Mouse (Mus musculus): ENCODE data around the gene Nid1. TPM values are rescaled to one million over a fixed set of nuclear protein-coding genes. Genes with fewer than 3 reads are reported as not detected.
"Not testable (repeated sequence)": the region's sequence is repeated elsewhere in the genome, so short reads cannot be mapped to it uniquely, and the experiment has no call there.

Gene Nid1
- polyA plus RNA-seq, 1 experiment = 39.3 TPM

DNA sequence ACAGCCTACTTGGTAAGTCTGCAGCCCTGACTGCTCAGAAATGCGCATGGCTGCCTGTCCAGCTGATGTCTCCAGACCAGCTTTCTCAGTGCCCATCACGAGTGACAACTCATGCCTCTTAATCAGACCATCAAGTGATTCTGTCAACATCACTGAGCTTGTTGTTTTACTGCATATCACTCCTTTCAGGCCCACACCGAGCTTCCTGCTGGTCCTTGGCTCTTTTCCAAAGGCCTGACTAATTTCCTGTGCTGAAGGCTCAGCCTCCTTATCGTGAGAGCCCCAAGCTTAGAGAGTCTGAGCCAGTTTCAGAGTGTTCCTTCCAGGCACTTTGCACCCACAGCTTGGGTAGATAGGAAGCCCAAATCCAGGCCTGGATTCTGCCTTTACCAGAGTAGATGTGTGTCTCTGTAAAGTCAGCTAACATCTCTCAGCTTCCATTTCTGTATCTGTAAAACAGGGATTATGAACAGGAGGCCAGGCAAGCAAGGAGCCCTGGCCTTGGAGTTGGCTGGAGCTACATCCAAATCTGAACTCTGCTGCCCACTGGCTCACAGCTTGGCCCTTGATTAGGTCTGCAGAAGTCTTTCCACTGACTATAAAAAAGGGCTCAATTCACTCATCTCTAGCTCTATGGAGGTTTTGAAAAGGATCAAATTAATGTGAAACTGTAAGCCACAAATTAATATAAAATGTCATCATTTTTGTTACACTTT, 101.4 kb downstream of the Nid1 start:
- Histone ChIP-seq H3K36me3 (ENCODE audit: control insufficient read depth, insufficient read depth, low read length) (no peaks in the 10 kb centered on the region), H3K27ac (ENCODE audit: insufficient read depth, low read length) (0 out of 2 replicates have a peak overlapping the region, but pooled peaks have one; percentile 15), H3K4me3 (ENCODE audit: extremely low read depth, insufficient read depth, insufficient read length) (no peak overlapping the region), H3K4me1 (ENCODE audit: control insufficient read depth, insufficient read depth, insufficient read length) (peaks cover 15% of the 10 kb centered on the region; the same call in 1 of the 2 replicates), H3K27me3 (ENCODE audit: control insufficient read depth, insufficient read depth, low read length) (no peaks in the 10 kb centered on the region)
- TF ChIP-seq CTCF (IDR thresholded peaks at IDR 0.05; ENCODE audit: extremely low read depth, insufficient read depth, insufficient read length, insufficient replicate concordance) (no peak), POLR2A (IDR thresholded peaks at IDR 0.05; ENCODE audit: low read depth, low read length) (no peak)
- no peak for DNase-seq (ENCODE audit: low read depth in 1 of 2, low spot score in 2 of 2)
- WGBS = 29% methylated on average over 4 of the region's 4 CpGs

DNA sequence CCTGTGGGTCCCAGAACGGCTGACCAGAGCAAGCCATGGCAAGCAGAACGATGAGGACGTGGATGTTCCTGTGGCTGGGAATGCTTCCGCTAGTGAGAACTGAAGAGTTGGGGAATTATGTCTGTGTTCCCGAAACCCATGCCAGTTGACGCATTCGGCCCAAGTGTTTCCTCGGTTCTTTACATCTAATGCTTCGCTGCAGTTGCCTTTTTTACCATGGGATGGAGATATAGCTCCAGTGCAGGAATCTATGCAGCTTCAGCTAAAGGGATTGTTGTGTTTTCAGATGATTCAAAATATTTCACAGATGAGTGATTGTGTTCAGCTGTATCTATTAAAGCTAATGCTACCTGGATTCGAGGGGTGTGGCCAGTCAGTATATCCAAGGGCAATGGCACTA, 105.7 kb downstream of the Nid1 start:
- not testable (repeated sequence) for H3K4me3 ChIP-seq (ENCODE audit: extremely low read depth, insufficient read depth, insufficient read length); DNase-seq (ENCODE audit: low read depth in 1 of 2, low spot score in 2 of 2); H3K4me1 ChIP-seq (ENCODE audit: control insufficient read depth, insufficient read depth, insufficient read length); H3K27me3 ChIP-seq (ENCODE audit: control insufficient read depth, insufficient read depth, low read length); H3K27ac ChIP-seq (ENCODE audit: insufficient read depth, low read length); H3K36me3 ChIP-seq (ENCODE audit: control insufficient read depth, insufficient read depth, low read length)
- WGBS = 97% methylated on average over 10 of the region's 10 CpGs

DNA sequence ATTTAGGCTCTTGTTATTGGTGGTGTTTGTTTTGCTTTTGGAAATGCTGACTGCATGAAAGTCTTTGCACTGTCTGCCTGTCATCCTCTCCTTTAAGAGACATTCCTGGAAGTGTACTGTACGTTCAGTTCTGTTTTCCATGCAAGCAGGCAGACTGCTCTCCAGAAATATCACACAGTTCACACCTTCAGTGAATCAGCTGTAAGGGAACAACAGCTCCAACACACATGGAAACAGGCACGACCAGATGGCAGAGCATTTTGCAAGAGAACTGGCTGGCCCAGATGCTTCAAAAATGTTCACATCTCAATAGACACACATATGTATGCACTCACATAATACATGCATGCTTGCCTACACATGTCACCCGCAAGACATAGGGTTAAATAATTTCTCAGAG, 109.4 kb downstream of the Nid1 start:
- H3K36me3 ChIP-seq (ENCODE audit: control insufficient read depth, insufficient read depth, low read length) = no peaks in the 10 kb centered on the region
- H3K4me1 ChIP-seq (ENCODE audit: control insufficient read depth, insufficient read depth, insufficient read length) = no peaks in the 10 kb centered on the region
- TF ChIP-seq POLR2A (IDR thresholded peaks at IDR 0.05; ENCODE audit: low read depth, low read length) (no peak), CTCF (IDR thresholded peaks at IDR 0.05; ENCODE audit: extremely low read depth, insufficient read depth, insufficient read length, insufficient replicate concordance) (no peak)
- DNase-seq (ENCODE audit: low read depth in 1 of 2, low spot score in 2 of 2) = no peak
- whole genome bisulfite sequencing = 74% methylated on average over 3 of the region's 3 CpGs
- H3K27me3 ChIP-seq (ENCODE audit: control insufficient read depth, insufficient read depth, low read length) = no peaks in the 10 kb centered on the region
- H3K4me3 ChIP-seq (ENCODE audit: extremely low read depth, insufficient read depth, insufficient read length) = no peak overlapping the region
- no peak overlapping the region for H3K27ac ChIP-seq (ENCODE audit: insufficient read depth, low read length)

DNA sequence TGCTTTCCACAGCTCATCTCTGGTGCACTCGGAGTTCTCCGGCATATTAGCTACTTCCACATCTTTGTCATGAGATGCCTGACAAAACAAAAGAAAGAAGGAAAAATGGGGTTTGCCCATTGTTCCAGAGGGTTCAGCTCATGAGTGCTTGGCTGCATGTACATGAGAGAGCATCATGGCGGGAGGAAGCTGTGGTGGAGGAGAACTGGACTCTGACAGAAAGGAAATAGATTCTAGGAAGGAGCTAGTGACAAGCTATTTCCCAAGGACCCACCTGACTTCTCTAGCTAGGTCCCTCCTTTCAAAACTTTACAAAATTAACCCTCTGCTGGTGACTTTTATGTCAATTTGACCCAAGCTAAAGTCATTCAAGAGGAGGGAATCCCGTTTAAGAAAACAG, 110.5 kb downstream of the Nid1 start:
- H3K36me3 ChIP-seq (ENCODE audit: control insufficient read depth, insufficient read depth, low read length) = no peaks in the 10 kb centered on the region
- no peaks in the 10 kb centered on the region for H3K27me3 ChIP-seq (ENCODE audit: control insufficient read depth, insufficient read depth, low read length)
- H3K4me1 ChIP-seq (ENCODE audit: control insufficient read depth, insufficient read depth, insufficient read length) = no peaks in the 10 kb centered on the region
- no peak overlapping the region for H3K4me3 ChIP-seq (ENCODE audit: extremely low read depth, insufficient read depth, insufficient read length)
- WGBS = 94% methylated on average over 4 of the region's 4 CpGs
- H3K27ac ChIP-seq (ENCODE audit: insufficient read depth, low read length) = no peak overlapping the region
- no peak for DNase-seq (ENCODE audit: low read depth in 1 of 2, low spot score in 2 of 2)
- TF ChIP-seq CTCF (IDR thresholded peaks at IDR 0.05; ENCODE audit: extremely low read depth, insufficient read depth, insufficient read length, insufficient replicate concordance) (no peak), POLR2A (IDR thresholded peaks at IDR 0.05; ENCODE audit: low read depth, low read length) (no peak)

DNA sequence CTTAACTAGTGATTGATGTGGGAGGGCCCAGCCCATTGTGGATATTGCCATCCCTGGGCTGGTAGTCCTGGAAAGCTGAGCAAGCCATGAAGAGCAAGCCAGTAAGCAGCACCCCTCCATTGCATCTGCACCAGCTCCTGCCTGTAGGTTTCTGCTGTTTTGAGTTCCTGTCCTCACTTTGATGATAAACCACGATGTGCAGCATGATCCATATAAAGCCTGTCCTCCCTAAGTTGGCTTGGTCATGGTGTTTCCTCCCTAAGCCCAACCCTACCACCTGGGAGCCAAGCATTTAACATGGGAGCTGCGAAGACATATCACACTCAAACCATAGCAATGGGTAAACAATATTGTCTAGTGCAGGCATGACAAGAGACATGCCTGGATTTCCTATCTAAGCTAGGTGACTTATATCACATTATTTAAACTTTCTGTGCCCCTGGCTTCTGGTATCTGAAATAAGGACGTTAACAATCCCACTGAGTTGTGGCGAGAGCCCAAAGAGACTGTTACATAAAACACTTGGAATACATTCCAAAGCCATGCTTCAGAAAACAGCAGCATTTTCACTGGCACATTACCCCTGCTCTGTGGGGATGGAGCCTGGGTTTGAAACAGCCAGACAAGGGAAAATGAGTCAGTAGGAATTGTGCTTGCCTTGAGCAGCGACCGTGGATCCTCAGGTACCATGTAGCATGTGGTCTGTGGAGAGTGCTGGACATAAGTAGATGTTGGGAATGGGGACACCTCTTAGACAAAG, 111.3 kb downstream of the Nid1 start:
- Histone ChIP-seq H3K27me3 (ENCODE audit: control insufficient read depth, insufficient read depth, low read length) (no peaks in the 10 kb centered on the region), H3K4me1 (ENCODE audit: control insufficient read depth, insufficient read depth, insufficient read length) (no peaks in the 10 kb centered on the region), H3K4me3 (ENCODE audit: extremely low read depth, insufficient read depth, insufficient read length) (no peak overlapping the region), H3K36me3 (ENCODE audit: control insufficient read depth, insufficient read depth, low read length) (no peaks in the 10 kb centered on the region), H3K27ac (ENCODE audit: insufficient read depth, low read length) (no peak overlapping the region)
- no peak for DNase-seq (ENCODE audit: low read depth in 1 of 2, low spot score in 2 of 2)
- WGBS = 86% methylated on average over 6 of the region's 6 CpGs
- no peak for TF ChIP-seq POLR2A (IDR thresholded peaks at IDR 0.05; ENCODE audit: low read depth, low read length)
- no peak for TF ChIP-seq CTCF (IDR thresholded peaks at IDR 0.05; ENCODE audit: extremely low read depth, insufficient read depth, insufficient read length, insufficient replicate concordance)

DNA sequence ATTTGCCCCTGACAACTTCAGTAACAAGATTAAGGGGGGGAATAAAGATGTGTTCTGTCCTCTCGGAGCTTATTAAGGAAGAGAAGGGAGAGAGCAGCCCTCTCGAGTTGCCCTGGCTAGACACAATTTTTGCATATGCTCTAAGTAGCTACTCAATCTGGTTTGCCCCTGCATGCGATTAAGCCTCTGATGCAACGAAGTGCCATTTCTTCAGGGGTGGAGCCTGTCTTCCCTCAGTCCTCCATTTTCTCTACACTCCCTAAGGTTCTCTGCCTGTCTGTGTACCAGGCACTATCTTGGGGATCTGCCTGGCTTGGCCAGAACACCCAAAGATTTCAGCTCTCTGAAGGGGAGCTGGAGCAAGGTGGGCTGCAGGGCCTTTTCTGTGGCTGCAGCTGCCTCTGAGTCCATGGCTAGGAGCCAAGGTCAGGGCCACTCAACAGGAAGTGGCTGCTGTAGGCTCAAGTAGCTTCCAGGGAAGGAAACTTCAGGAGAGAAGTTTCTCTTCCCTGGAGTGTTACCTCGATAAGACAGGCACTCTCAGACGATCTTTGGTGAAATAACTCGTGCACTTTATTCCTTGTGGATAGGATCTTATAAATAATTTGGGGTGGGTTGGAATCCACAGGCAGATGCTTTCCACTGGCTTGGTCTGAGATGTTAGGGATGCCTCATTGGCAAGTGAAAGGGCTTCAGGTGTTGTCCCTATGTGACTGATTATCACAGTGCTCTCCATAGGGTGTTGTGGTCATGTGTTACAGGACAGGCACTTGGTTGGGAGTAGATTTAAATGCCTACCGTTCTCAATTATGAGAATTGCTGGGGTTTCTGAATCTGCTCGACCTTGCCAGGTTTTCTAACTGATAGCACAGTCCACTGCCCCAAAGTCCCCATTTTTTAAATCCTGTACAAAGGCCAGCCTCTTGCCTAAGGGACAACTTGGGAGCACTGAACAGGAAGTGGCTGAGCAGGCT, 112.6 kb downstream of the Nid1 start:
- no peaks in the 10 kb centered on the region; the same call in 1 of the 2 replicates for H3K4me1 ChIP-seq (ENCODE audit: control insufficient read depth, insufficient read depth, insufficient read length)
- H3K27ac ChIP-seq (ENCODE audit: insufficient read depth, low read length) = no peak overlapping the region
- no peak for DNase-seq (ENCODE audit: low read depth in 1 of 2, low spot score in 2 of 2)
- WGBS = 64% methylated on average over 9 of the region's 9 CpGs
- TF ChIP-seq POLR2A (IDR thresholded peaks at IDR 0.05; ENCODE audit: low read depth, low read length) (no peak), CTCF (IDR thresholded peaks at IDR 0.05; ENCODE audit: extremely low read depth, insufficient read depth, insufficient read length, insufficient replicate concordance) (no peak)
- H3K27me3 ChIP-seq (ENCODE audit: control insufficient read depth, insufficient read depth, low read length) = no peaks in the 10 kb centered on the region
- no peak overlapping the region for H3K4me3 ChIP-seq (ENCODE audit: extremely low read depth, insufficient read depth, insufficient read length)
- no peaks in the 10 kb centered on the region for H3K36me3 ChIP-seq (ENCODE audit: control insufficient read depth, insufficient read depth, low read length)

Measured in spleen, adult 2 months (tissue).